Mouse (Mus musculus): ENCODE measurements at regions not wholly inside any gene's neighbourhood (a gene's known extent, or its start where the extent isn't known, plus 50 kb on each side); places are given as distances from the start of the nearest gene placed in this dataset.

GRCm38 (mm10) chr2:147989616-147990015 lies 57.2 kb downstream of the Foxa2 start:
- TF ChIP-seq CTCF (IDR thresholded peaks at IDR 0.05; ENCODE audit: low read depth) (no peak), EP300 (IDR thresholded peaks at IDR 0.05; ENCODE audit: low read depth) (no peak)
- ATAC-seq = no peak
- WGBS (ENCODE audit: insufficient replicate concordance) = 29% methylated on average over 1 of the region's 1 CpGs

GRCm38 (mm10) chr2:147988586-147988985 lies 58.2 kb downstream of the Foxa2 start:
- Histone ChIP-seq H3K27ac (ENCODE audit: low read depth) (no peak overlapping the region), H3K27me3 (ENCODE audit: insufficient read depth, low read length) (no peaks in the 10 kb centered on the region), H3K4me3 (ENCODE audit: low read depth, low read length) (no peak overlapping the region), H3K9ac (replicated peaks) (no peak overlapping the region), H3K9me3 (ENCODE audit: low read length) (no peaks in the 10 kb centered on the region), H3K4me1 (ENCODE audit: insufficient read depth) (peaks cover 13% of the 10 kb centered on the region), H3K36me3 (replicated peaks; ENCODE audit: insufficient read depth, low read length) (no peaks in the 10 kb centered on the region), H3K4me2 (ENCODE audit: low read depth, low read length) (no peak overlapping the region)
- ATAC-seq (peak; percentile 40; the same call in 1 of the 2 replicates), DNase-seq (no peak)
- TF ChIP-seq EP300 (IDR thresholded peaks at IDR 0.05; ENCODE audit: low read depth) = no peak
- no peak for TF ChIP-seq CTCF (IDR thresholded peaks at IDR 0.05; ENCODE audit: low read depth)

More at GRCm38 (mm10) chr2:147989616-147990015, 57.2 kb downstream of the Foxa2 start:
- Histone ChIP-seq H3K9me3 (ENCODE audit: low read length) (no peaks in the 10 kb centered on the region), H3K27me3 (ENCODE audit: insufficient read depth, low read length) (no peaks in the 10 kb centered on the region), H3K36me3 (replicated peaks; ENCODE audit: insufficient read depth, low read length) (no peaks in the 10 kb centered on the region), H3K4me3 (ENCODE audit: low read depth, low read length) (no peak overlapping the region), H3K27ac (ENCODE audit: low read depth) (no peak overlapping the region), H3K4me2 (ENCODE audit: low read depth, low read length) (no peak overlapping the region), H3K9ac (replicated peaks) (no peak overlapping the region), H3K4me1 (ENCODE audit: insufficient read depth) (peaks cover 16% of the 10 kb centered on the region)
- DNase-seq = no peak

GRCm38 (mm10) chr2:147985261-147985575 lies 61.6 kb downstream of the Foxa2 start:
- H3K36me3 ChIP-seq (replicated peaks; ENCODE audit: insufficient read depth, low read length) = no peaks in the 10 kb centered on the region
- no peak overlapping the region for H3K4me3 ChIP-seq (ENCODE audit: low read depth, low read length)
- H3K4me1 ChIP-seq (ENCODE audit: insufficient read depth) = peaks cover 11% of the 10 kb centered on the region
- no peak for ATAC-seq
- no peak for DNase-seq
- 44% methylated on average over 2 of the region's 2 CpGs for WGBS (ENCODE audit: insufficient replicate concordance)
- H3K4me2 ChIP-seq (ENCODE audit: low read depth, low read length) = no peak overlapping the region
- H3K9me3 ChIP-seq (ENCODE audit: low read length) = no peaks in the 10 kb centered on the region
- no peaks in the 10 kb centered on the region for H3K27me3 ChIP-seq (ENCODE audit: insufficient read depth, low read length)
- no peak overlapping the region for H3K9ac ChIP-seq (replicated peaks)
- no peak for TF ChIP-seq EP300 (IDR thresholded peaks at IDR 0.05; ENCODE audit: low read depth)
- TF ChIP-seq CTCF (IDR thresholded peaks at IDR 0.05; ENCODE audit: low read depth) = no peak
- H3K27ac ChIP-seq (ENCODE audit: low read depth) = peak overlapping the region; percentile 16; the same call in 1 of the 2 replicates

GRCm38 (mm10) chr2:147984547-147985260 lies 62.1 kb downstream of the Foxa2 start:
- no peaks in the 10 kb centered on the region for H3K27me3 ChIP-seq (ENCODE audit: insufficient read depth, low read length)
- H3K36me3 ChIP-seq (replicated peaks; ENCODE audit: insufficient read depth, low read length) = no peaks in the 10 kb centered on the region
- no peak overlapping the region for H3K4me2 ChIP-seq (ENCODE audit: low read depth, low read length)
- H3K27ac ChIP-seq (ENCODE audit: low read depth) = peak overlapping the region; percentile 1; the same call in 1 of the 2 replicates
- no peaks in the 10 kb centered on the region for H3K9me3 ChIP-seq (ENCODE audit: low read length)
- ATAC-seq (no peak; the same call in 1 of the 2 replicates), DNase-seq (peak; percentile 24)
- H3K4me3 ChIP-seq (ENCODE audit: low read depth, low read length) = no peak overlapping the region
- 46% methylated on average over 12 of the region's 12 CpGs for WGBS (ENCODE audit: insufficient replicate concordance)
- H3K4me1 ChIP-seq (ENCODE audit: insufficient read depth) = peaks cover 8% of the 10 kb centered on the region; the same call in 1 of the 2 replicates
- H3K9ac ChIP-seq (replicated peaks) = no peak overlapping the region
- TF ChIP-seq CTCF (IDR thresholded peaks at IDR 0.05; ENCODE audit: low read depth) (peak; percentile 35), EP300 (IDR thresholded peaks at IDR 0.05; ENCODE audit: low read depth) (no peak)

GRCm38 (mm10) chr2:147980929-147981479 lies 65.8 kb downstream of the Foxa2 start:
- ATAC-seq (peak; percentile 32), DNase-seq (peak; percentile 39)
- peak overlapping the region; percentile 78 for H3K27ac ChIP-seq (ENCODE audit: low read depth)
- TF ChIP-seq CTCF (IDR thresholded peaks at IDR 0.05; ENCODE audit: low read depth) (no peak), EP300 (IDR thresholded peaks at IDR 0.05; ENCODE audit: low read depth) (no peak)
- H3K4me1 ChIP-seq (ENCODE audit: insufficient read depth) = peaks cover 11% of the 10 kb centered on the region; the same call in 1 of the 2 replicates
- 51% methylated on average over 6 of the region's 6 CpGs for WGBS (ENCODE audit: insufficient replicate concordance)
- no peak overlapping the region for H3K4me3 ChIP-seq (ENCODE audit: low read depth, low read length)
- no peaks in the 10 kb centered on the region for H3K36me3 ChIP-seq (replicated peaks; ENCODE audit: insufficient read depth, low read length)
- H3K9me3 ChIP-seq (ENCODE audit: low read length) = no peaks in the 10 kb centered on the region
- no peaks in the 10 kb centered on the region for H3K27me3 ChIP-seq (ENCODE audit: insufficient read depth, low read length)
- H3K4me2 ChIP-seq (ENCODE audit: low read depth, low read length) = peak overlapping the region; percentile 26; the same call in 1 of the 2 replicates
- H3K9ac ChIP-seq (replicated peaks) = no peak overlapping the region

- peak overlapping the region; percentile 78 for H3K27ac ChIP-seq (ENCODE audit: low read depth)
- H3K4me2 ChIP-seq (ENCODE audit: low read depth, low read length) = no peak overlapping the region
- ATAC-seq (peak; percentile 75), DNase-seq (no peak)
- TF ChIP-seq CTCF (IDR thresholded peaks at IDR 0.05; ENCODE audit: low read depth) (no peak), EP300 (IDR thresholded peaks at IDR 0.05; ENCODE audit: low read depth) (no peak)
- WGBS (ENCODE audit: insufficient replicate concordance) = 41% methylated on average over 1 of the region's 1 CpGs
- H3K9ac ChIP-seq (replicated peaks) = no peak overlapping the region
- H3K4me3 ChIP-seq (ENCODE audit: low read depth, low read length) = no peak overlapping the region
- peaks cover 8% of the 10 kb centered on the region; the same call in 1 of the 2 replicates for H3K4me1 ChIP-seq (ENCODE audit: insufficient read depth)
- no peaks in the 10 kb centered on the region for H3K36me3 ChIP-seq (replicated peaks; ENCODE audit: insufficient read depth, low read length)
- no peaks in the 10 kb centered on the region for H3K27me3 ChIP-seq (ENCODE audit: insufficient read depth, low read length)
- H3K9me3 ChIP-seq (ENCODE audit: low read length) = no peaks in the 10 kb centered on the region
Measured at GRCm38 (mm10) chr2:147980408-147980807, 66.4 kb downstream of the Foxa2 start.
